Mouse (Mus musculus) embryonic facial prominence, embryonic 14.5 days (tissue): ENCODE data around the gene 2300003K06Rik. TPM values are rescaled to one million over a fixed set of nuclear protein-coding genes. Genes with fewer than 3 reads are reported as not detected.
A peak's percentile ranks its signal among the peaks of the same experiment; 100 is the strongest.
"Not testable (repeated sequence)": the region's sequence is repeated elsewhere in the genome, so short reads cannot be mapped to it uniquely, and the experiment has no call there.

Experiments
- ATAC-seq: fragments of 200-750 bp; cut with Nextera tagmentation; 2 replicates; pipeline ENCODE4 v1.8.0; 2017; ENCODE audit warnings: low read depth, moderate number of reproducible peaks, moderate TSS enrichment
- DNase-seq: peaks from one replicate; pipeline ENCODE4 v3.0.0-alpha.2; 2015; ENCODE audit warnings: low spot score
- H3K27ac ChIP-seq: fragments of 300-500 bp; sonication (generic); replicated peaks from 2 replicates; pipeline ENCODE4 v1.5.1; 2014; ENCODE audit warnings: low read depth, mild to moderate bottlenecking, low read length, moderate library complexity
- H3K27me3 ChIP-seq: fragments of 300-500 bp; sonication (generic); replicated peaks from 2 replicates; pipeline ENCODE4 v1.6.1; 2014; ENCODE audit warnings: low read length; ENCODE audit not compliant: control insufficient read depth, insufficient read depth
- H3K36me3 ChIP-seq: fragments of 300-500 bp; sonication (generic); 2 replicates; pipeline ENCODE4 v1.6.1; 2014; ENCODE audit warnings: low read length, mixed read lengths; ENCODE audit not compliant: control insufficient read depth, insufficient read depth
- H3K4me1 ChIP-seq: fragments of 300-500 bp; sonication (generic); 2 replicates; pipeline ENCODE4 v1.6.1; 2014; ENCODE audit warnings: antibody characterized with exemption, low read length; ENCODE audit not compliant: control insufficient read depth, insufficient read depth
- H3K4me2 ChIP-seq: fragments of 300-500 bp; sonication (generic); 2 replicates; pipeline ENCODE4 v1.6.1; 2014; ENCODE audit warnings: low read depth, mild to moderate bottlenecking, low read length, moderate library complexity, mixed read lengths
- H3K4me3 ChIP-seq: fragments of 300-500 bp; sonication (generic); 2 replicates; pipeline ENCODE4 v1.5.1; 2014; ENCODE audit warnings: low read depth, mild to moderate bottlenecking, low read length
- H3K9ac ChIP-seq: fragments of 300-500 bp; sonication (generic); 2 replicates; pipeline ENCODE4 v1.6.1; 2014; ENCODE audit warnings: low read depth, mild to moderate bottlenecking, low read length, moderate library complexity, mixed read lengths
- H3K9me3 ChIP-seq: fragments of 300-500 bp; sonication (generic); 2 replicates; pipeline ENCODE4 v1.6.1; 2016; ENCODE audit warnings: low read length; ENCODE audit not compliant: control insufficient read depth
- WGBS: fragments of 180-500 bp; shearing (Covaris S2); extraction: QIAGEN DNeasy Blood & Tissue Kit; methylation state at CpG from one replicate; pipeline ENCODE4 v1.1.7; 2014; 5-methylcytosine and 5-hydroxymethylcytosine counted together
- polyA plus RNA-seq: library from polyadenylated mRNA; unstranded; fragments of >200 nt; fragmentation: Nextera tagmentation; extraction: Ambion mirVana; gene quantifications from 2 replicates; pipeline ENCODE4 v1.2.1, GENCODE M21; 2014

Gene 2300003K06Rik
- polyA plus RNA-seq: not detected in 2 replicates

DNA sequence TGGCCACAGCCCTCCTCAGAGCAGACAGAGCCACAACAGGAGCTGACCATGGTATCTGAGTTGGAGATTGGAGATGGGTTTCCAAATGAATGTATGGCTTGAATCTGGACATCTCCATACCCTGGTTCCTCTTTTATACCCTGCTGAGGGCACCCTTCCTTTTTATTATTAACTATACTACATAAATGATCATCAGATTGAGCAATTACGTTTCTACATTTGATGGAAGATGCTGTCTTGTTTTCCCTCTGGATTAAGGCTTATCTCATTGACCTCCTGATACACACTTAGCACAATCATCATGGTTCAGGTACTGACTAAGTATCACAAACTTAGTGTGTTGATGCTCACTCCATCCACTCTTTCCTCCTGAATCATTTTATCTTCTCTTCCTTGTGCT is at the start of gene 2300003K06Rik:
Gene 2300003K06Rik (minus strand): TSS at position 101 of the 400 bp plus-strand sequence.
- Histone ChIP-seq H3K4me2 (no peak within 1 kb of the TSS), H3K4me1 (no peaks in the 10 kb centered on the region), H3K27ac (no peak within 1 kb of the TSS), H3K27me3 (no peaks in the 10 kb centered on the region), H3K9me3 (no peaks in the 10 kb centered on the region), H3K9ac (no peak within 1 kb of the TSS), H3K4me3 (no peak within 1 kb of the TSS), H3K36me3 (no peaks in the 10 kb centered on the region)
- 81% methylated on average over 1 of the region's 1 CpGs for WGBS
- ATAC-seq: no peak
- no peak for DNase-seq

DNA sequence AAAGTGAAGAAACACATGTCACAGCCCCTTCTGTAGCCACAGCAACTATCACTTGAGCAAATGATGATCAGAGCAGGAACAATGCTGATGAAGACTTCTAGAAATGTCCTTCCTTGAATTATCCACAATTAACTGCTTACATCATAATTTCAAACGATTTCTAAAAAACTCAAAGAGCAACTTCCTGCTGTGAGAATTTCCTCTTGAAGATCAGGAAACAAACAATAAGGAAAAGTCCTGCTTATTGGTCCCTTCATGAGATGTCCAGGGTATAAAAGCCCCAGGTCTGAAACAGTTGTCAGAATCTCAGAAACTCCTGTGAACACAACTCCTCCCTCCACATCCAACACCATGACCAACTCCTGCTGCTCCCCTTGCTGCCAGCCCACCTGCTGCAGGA is 41.0 kb upstream of the 2300003K06Rik start, which contains the start of gene Gm11567:
Gene Gm11567 (plus strand): TSS at position 301 of the 400 bp plus-strand sequence.
- not testable (repeated sequence) for H3K4me3 ChIP-seq, DNase-seq, H3K9ac ChIP-seq, H3K36me3 ChIP-seq, ATAC-seq, H3K27ac ChIP-seq, H3K27me3 ChIP-seq, H3K4me1 ChIP-seq, H3K9me3 ChIP-seq, H3K4me2 ChIP-seq
- WGBS: 54% methylated on average over 1 of the region's 1 CpGs

DNA sequence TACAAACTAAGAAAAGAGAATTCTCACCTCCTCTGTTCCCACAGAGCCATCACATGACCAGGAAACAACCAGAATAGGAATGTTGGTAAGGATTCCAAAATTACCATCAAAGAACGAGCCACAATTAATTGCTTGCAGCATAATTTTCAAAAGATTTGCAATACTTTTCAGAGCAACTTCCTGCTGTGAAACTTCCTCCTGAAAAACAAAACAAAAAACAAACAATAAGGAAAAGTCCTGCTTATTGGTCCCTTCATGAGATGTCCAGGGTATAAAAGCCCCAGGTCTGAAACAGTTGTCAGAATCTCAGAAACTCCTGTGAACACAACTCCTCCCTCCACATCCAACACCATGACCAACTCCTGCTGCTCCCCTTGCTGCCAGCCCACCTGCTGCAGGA is 35.2 kb upstream of the 2300003K06Rik start, which contains the start of gene Krtap9-1:
Gene Krtap9-1 (plus strand): TSS at position 301 of the 400 bp plus-strand sequence.
- H3K27me3 ChIP-seq, H3K4me1 ChIP-seq, ATAC-seq, H3K9ac ChIP-seq, H3K4me2 ChIP-seq, H3K27ac ChIP-seq, H3K4me3 ChIP-seq, H3K36me3 ChIP-seq, H3K9me3 ChIP-seq, DNase-seq: not testable (repeated sequence)
- WGBS: 50% methylated on average over 1 of the region's 1 CpGs

DNA sequence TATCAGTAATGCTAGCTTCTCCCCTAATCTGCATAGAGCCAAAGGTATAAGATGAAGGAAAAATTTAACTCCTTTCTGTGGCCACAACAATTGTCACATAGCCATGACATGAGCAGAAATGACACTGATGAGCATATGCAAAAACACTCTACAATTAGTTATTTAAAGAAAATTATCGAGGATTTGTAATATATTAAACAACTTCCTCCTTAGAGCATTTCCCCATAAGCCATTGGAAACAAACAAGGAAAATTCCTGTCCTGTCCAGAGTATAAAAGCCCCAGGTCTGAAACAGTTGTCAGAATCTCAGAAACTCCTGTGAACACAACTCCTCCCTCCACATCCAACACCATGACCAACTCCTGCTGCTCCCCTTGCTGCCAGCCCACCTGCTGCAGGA is 26.3 kb upstream of the 2300003K06Rik start, which contains the start of gene Gm11559:
Gene Gm11559 (plus strand): TSS at position 301 of the 400 bp plus-strand sequence.
- H3K27ac ChIP-seq, H3K4me3 ChIP-seq: not testable (repeated sequence)
- WGBS: 68% methylated on average over 1 of the region's 1 CpGs

DNA sequence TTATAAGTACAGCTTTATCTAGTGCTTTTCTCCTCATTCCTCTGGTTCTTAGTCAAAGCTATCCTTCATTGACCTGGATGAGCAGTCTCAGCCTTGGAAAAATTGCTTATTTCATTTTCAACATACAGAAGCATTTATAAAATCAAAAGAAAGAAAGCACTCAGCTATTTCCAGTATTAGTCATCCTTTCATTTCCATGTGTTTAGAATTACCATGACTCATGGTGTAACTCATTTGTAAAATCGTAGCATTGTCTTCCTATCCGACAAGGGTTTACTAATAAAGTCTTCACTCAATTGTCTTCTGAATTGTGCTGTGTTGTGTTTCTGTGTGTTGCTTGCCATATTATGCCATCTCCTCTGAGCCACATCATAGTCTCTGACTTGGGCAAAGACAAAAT is 20.9 kb upstream of the 2300003K06Rik start:
- WGBS: 71% methylated on average over 2 of the region's 2 CpGs

More for the DNA sequence above, 26.3 kb upstream of the 2300003K06Rik start, which contains the start of gene Gm11559:
- H3K4me1 ChIP-seq, H3K9me3 ChIP-seq, H3K9ac ChIP-seq, H3K36me3 ChIP-seq, ATAC-seq, DNase-seq, H3K27me3 ChIP-seq, H3K4me2 ChIP-seq: not testable (repeated sequence)

DNA sequence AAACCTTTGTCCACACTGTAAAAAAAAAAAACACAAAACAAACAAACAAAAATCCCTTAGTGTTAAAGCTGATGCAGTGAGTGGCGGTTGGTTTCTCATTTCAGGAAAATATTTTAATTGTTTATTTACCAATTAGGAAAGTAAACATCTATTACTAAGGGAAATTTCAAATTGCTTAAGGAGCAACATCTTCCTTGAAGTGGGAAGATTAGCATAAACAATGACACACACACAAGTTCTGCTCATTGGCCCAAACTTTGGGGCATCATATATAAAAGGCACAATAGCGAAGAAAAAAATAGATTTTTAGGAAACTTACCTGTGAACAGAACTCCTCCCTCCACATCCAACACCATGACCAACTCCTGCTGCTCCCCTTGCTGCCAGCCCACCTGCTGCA is 19.8 kb upstream of the 2300003K06Rik start, which contains the start of gene Gm11568:
Gene Gm11568 (plus strand): TSS at position 301 of the 400 bp plus-strand sequence.
- Histone ChIP-seq H3K9ac (no peak within 1 kb of the TSS), H3K27ac (no peak within 1 kb of the TSS), H3K36me3 (no peaks in the 10 kb centered on the region), H3K9me3 (no peaks in the 10 kb centered on the region), H3K27me3 (no peaks in the 10 kb centered on the region), H3K4me3 (no peak within 1 kb of the TSS), H3K4me2 (no peak within 1 kb of the TSS), H3K4me1 (no peaks in the 10 kb centered on the region)
- 82% methylated on average over 2 of the region's 2 CpGs for WGBS
- no peak for DNase-seq
- no peak for ATAC-seq

More for the DNA sequence above, 20.9 kb upstream of the 2300003K06Rik start:
- Histone ChIP-seq H3K36me3 (no peaks in the 10 kb centered on the region), H3K9me3 (no peaks in the 10 kb centered on the region), H3K4me3 (no peak overlapping the region), H3K4me1 (no peaks in the 10 kb centered on the region), H3K27me3 (no peaks in the 10 kb centered on the region), H3K9ac (no peak overlapping the region), H3K27ac (no peak overlapping the region), H3K4me2 (no peak overlapping the region)
- ATAC-seq (no peak), DNase-seq (no peak)

DNA sequence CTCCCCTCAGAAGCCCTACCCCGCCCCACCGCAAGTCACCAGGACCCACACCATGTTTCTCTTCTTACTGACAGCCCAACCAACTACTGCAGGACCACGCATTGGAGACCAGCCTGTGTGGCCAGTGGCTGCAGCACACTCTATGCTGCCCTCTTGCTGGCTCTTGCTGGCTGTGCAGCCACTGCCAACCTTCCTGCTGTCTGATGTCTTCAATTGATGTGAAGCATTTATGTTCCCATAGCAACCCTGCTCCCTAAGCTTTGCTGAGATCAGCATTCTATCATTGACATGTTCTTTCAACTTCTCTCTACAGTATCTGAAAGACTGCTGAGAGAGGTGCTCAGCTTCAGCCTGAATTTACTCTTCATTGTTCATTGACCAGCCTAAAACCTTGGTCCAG is 16.3 kb upstream of the 2300003K06Rik start:
- no peak overlapping the region for H3K9ac ChIP-seq
- DNase-seq (peak; percentile 13), ATAC-seq (no peak)
- H3K4me2 ChIP-seq: no peak overlapping the region
- no peak overlapping the region for H3K4me3 ChIP-seq
- H3K27ac ChIP-seq: no peak overlapping the region
- no peaks in the 10 kb centered on the region for H3K36me3 ChIP-seq
- no peaks in the 10 kb centered on the region for H3K4me1 ChIP-seq
- H3K27me3 ChIP-seq: no peaks in the 10 kb centered on the region
- WGBS: 53% methylated on average over 3 of the region's 3 CpGs
- H3K9me3 ChIP-seq: no peaks in the 10 kb centered on the region

DNA sequence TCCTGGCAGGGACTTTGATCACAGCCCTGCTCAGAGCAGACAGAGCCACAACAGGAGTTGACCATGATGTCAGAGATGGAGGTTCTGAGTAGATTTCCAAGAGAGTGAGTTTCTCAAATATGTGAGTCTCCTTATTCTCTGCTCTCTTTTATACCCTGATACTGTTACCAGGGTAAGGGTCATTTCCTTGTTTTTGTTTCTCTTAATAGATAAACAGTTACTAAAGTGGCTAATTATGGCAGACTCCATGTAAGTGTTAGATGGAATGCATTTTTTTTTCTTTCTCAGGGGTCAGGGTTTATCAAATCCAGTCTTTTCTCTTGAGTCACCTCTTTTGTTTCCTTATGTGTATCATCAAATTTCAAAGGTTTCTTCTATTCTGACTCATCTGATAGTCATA is 13.6 kb upstream of the 2300003K06Rik start, which contains the start of gene Krtap4-16:
Gene Krtap4-16 (minus strand): TSS at position 101 of the 400 bp plus-strand sequence.
- Histone ChIP-seq H3K4me1 (no peaks in the 10 kb centered on the region), H3K27ac (no peak within 1 kb of the TSS), H3K9ac (no peak within 1 kb of the TSS), H3K9me3 (no peaks in the 10 kb centered on the region), H3K36me3 (no peaks in the 10 kb centered on the region), H3K4me3 (no peak within 1 kb of the TSS), H3K4me2 (no peak within 1 kb of the TSS), H3K27me3 (no peaks in the 10 kb centered on the region)
- ATAC-seq: no peak
- no peak for DNase-seq

DNA sequence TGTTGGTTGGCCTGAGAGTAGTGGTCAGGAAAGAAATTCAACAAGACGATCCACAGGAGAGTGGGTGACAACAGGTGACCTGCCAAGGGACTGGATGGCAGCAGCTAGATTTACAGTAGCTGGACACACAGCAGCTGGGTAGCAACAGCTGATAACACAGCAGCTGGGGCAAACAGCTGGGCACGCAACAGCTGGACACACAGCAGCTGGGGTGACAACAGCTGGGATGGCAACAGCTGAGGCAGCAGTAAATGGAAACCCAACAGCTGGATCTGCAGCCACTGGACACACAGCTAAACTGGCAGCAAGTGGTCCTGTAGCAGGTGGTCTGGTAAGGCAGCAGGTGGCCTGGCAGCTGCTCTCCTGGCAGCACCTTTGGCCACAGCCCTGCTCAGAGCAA is 8.9 kb upstream of the 2300003K06Rik start:
- DNase-seq: no peak
- ATAC-seq: no peak
- H3K9me3 ChIP-seq: no peaks in the 10 kb centered on the region
- H3K27me3 ChIP-seq: no peaks in the 10 kb centered on the region
- H3K9ac ChIP-seq: no peak overlapping the region
- H3K4me1 ChIP-seq: no peaks in the 10 kb centered on the region
- H3K4me3 ChIP-seq: no peak overlapping the region
- 87% methylated on average over 2 of the region's 2 CpGs for WGBS
- H3K4me2 ChIP-seq: no peak overlapping the region
- H3K36me3 ChIP-seq: no peaks in the 10 kb centered on the region
- no peak overlapping the region for H3K27ac ChIP-seq
